Mouse (Mus musculus) ovary, postnatal 36 days (tissue): Measurements from ENCODE around the gene Hcst.

Experiments used
- DNase-seq: peaks from one replicate; pipeline ENCODE4 v3.0.0; 2022; ENCODE audit warnings: low spot score, mixed read lengths

Gene Hcst

GRCm38 (mm10) chr7:30373501-30373962 lies 46.1 kb downstream of the Hcst start:
- DNase-seq: peak; percentile 86
